ENCODE assay signal across 20 mouse cellular contexts in the genomic region with DNA sequence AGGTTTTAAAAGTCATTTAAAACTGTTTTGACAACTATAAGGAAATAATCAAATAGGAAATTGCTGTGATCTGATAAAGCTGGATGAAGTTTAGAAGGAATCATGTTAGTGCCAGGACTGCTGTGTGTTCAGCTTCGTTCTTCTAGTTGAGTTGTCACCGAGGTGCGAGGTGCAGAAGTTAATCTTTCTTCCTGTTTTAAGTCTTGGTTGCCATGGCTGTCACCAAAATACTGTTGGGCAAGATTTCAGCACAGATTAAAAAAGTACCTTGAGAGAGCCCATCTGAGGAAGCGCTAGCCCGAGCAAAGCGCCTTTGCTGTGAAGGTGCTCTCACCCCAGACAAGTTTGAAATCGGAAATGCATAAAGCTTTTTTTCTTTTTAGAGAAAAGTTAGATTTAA. TPM values are rescaled to one million over a fixed set of nuclear protein-coding genes. Genes with fewer than 3 reads are reported as not detected.
A peak's percentile ranks its signal among the peaks of the same experiment; 100 is the strongest.
DNase-seq lines count a peak whose midpoint lies in the region; ATAC-seq and TF ChIP-seq lines count a peak whose summit lies in the region.
"Had no signal": no experiment of that assay in that cellular context is flagged by ENCODE, and none has a peak within 500 bp of the region (broad histone marks: within the 10 kb centered on the region; RNA-seq: fewer than 3 reads in every experiment).

No protein-coding gene starts in this region.

- H3K4me3 ChIP-seq in spleen, adult 2 months (ENCODE audit: extremely low read depth, insufficient read depth, insufficient read length) = no peak overlapping the region
- no peak overlapping the region for H3K4me3 ChIP-seq in forebrain, embryonic 13.5 days
- H3K4me3 ChIP-seq: embryonic facial prominence, embryonic 15.5 days; heart, embryonic 15.5 days; hindbrain, embryonic 13.5 days; midbrain, embryonic 15.5 days; neural tube, embryonic 13.5 days had no signal

- H3K9me3 ChIP-seq in forebrain, embryonic 13.5 days (replicated peaks) = no peaks in the 10 kb centered on the region
- H3K9me3 ChIP-seq: embryonic facial prominence, embryonic 15.5 days; heart, embryonic 15.5 days; hindbrain, embryonic 13.5 days; midbrain, embryonic 15.5 days; neural tube, embryonic 13.5 days had no signal

- no peaks in the 10 kb centered on the region for H3K27me3 ChIP-seq in spleen, adult 2 months (ENCODE audit: control insufficient read depth, insufficient read depth, low read length)
- no peaks in the 10 kb centered on the region for H3K27me3 ChIP-seq in forebrain, embryonic 13.5 days
- H3K27me3 ChIP-seq: embryonic facial prominence, embryonic 15.5 days; heart, embryonic 15.5 days; hindbrain, embryonic 13.5 days; midbrain, embryonic 15.5 days; neural tube, embryonic 13.5 days had no signal

- no peak for TF ChIP-seq CTCF in spleen, adult 2 months (IDR thresholded peaks at IDR 0.05; ENCODE audit: extremely low read depth, insufficient read depth, insufficient read length, insufficient replicate concordance)

- H3K4me2 ChIP-seq in forebrain, embryonic 13.5 days = no peak overlapping the region
- H3K4me2 ChIP-seq: embryonic facial prominence, embryonic 15.5 days; heart, embryonic 15.5 days; hindbrain, embryonic 13.5 days; midbrain, embryonic 15.5 days; neural tube, embryonic 13.5 days had no signal

- H3K4me1 ChIP-seq in spleen, adult 2 months (ENCODE audit: control insufficient read depth, insufficient read depth, insufficient read length) = peaks cover 23% of the 10 kb centered on the region; the same call in 1 of the 2 replicates
- peaks cover 14% of the 10 kb centered on the region for H3K4me1 ChIP-seq in forebrain, embryonic 13.5 days
- H3K4me1 ChIP-seq: midbrain, embryonic 15.5 days; neural tube, embryonic 13.5 days had no signal

- TF ChIP-seq POLR2A in spleen, adult 2 months (IDR thresholded peaks at IDR 0.05; ENCODE audit: low read depth, low read length) = no peak

- H3K36me3 ChIP-seq in spleen, adult 2 months (ENCODE audit: control insufficient read depth, insufficient read depth, low read length) = peaks cover 4% of the 10 kb centered on the region
- peaks cover 13% of the 10 kb centered on the region for H3K36me3 ChIP-seq in forebrain, embryonic 13.5 days (ENCODE audit: poor library complexity, severe bottlenecking)
- H3K36me3 ChIP-seq: midbrain, embryonic 15.5 days had no signal

- H3K9ac ChIP-seq in forebrain, embryonic 13.5 days = no peak overlapping the region
- H3K9ac ChIP-seq: embryonic facial prominence, embryonic 15.5 days; heart, embryonic 15.5 days; hindbrain, embryonic 13.5 days; midbrain, embryonic 15.5 days; neural tube, embryonic 13.5 days had no signal

- 22% methylated on average over 7 of the region's 7 CpGs for WGBS in spleen, adult 2 months
- 92% methylated on average over 7 of the region's 7 CpGs for WGBS in forebrain, embryonic 13.5 days

- 0 out of 2 replicates have a peak overlapping the region, but pooled peaks have one; percentile 43 for H3K27ac ChIP-seq in spleen, adult 2 months (ENCODE audit: insufficient read depth, low read length)
- H3K27ac ChIP-seq in forebrain, embryonic 13.5 days = no peak overlapping the region
- H3K27ac ChIP-seq: embryonic facial prominence, embryonic 15.5 days; heart, embryonic 15.5 days; hindbrain, embryonic 13.5 days; macrophage; midbrain, embryonic 15.5 days; neural tube, embryonic 13.5 days had no signal

- peak in 1 of 2 experiments; percentile 61 for DNase-seq in spleen, adult 2 months (ENCODE audit: low read depth in 1 of 2, low spot score in 2 of 2)
- no peak for DNase-seq in spleen, postnatal 14 days (ENCODE audit: low spot score in 2 of 2)
- peak; percentile 29 to 52 for DNase-seq in CD8-positive naive resting alpha-beta T cell, adult 2 months (ENCODE audit: low read depth in 2 of 2, low spot score in 2 of 2)
- peak; percentile 92 for DNase-seq in induced T-regulatory cell, adult 2 months (ENCODE audit: low read depth)
- DNase-seq in frontal cortex, postnatal 10 days (ENCODE audit: low spot score in 2 of 2) = no peak
- DNase-seq: adrenal gland, postnatal 10 days; cerebellum, adult 9-10 months; heart, adult 11 months; kidney, postnatal 14 days; layer of hippocampus, postnatal 36 days had no signal

- ATAC-seq in neutrophil, adult 5-6 weeks (ENCODE audit: extremely low read depth, insufficient number of reproducible peaks, low FRiP score, poor library complexity, severe bottlenecking) = peak; percentile 71
- no peak for ATAC-seq in forebrain, embryonic 13.5 days
- ATAC-seq: forebrain, embryonic 14.5 days; intestine, postnatal 0 days; midbrain, embryonic 15.5 days had no signal

RNA-seq across cellular contexts. Expression of gene Vrk1, which starts 24.2 kb away (rescaled TPM):
- polyA plus RNA-seq in spleen, adult 2 months (2012; rRNA removed) = 8.4 and 9.5 TPM in 2 replicates
- 120 and 128 TPM in 2 replicates for total RNA-seq in neutrophil, adult 5-6 weeks (2017)
- polyA plus RNA-seq in forebrain, embryonic 13.5 days (2015; fragmentation: Nextera tagmentation; extraction: Ambion mirVana) = 98.6 and 101 TPM in 2 replicates

Comparison
In these comparisons a context has a peak if more than half of its experiments do, and no peak if none do; other contexts are left out.
1. DNase-seq: peak in CD8-positive naive resting alpha-beta T cell, adult 2 months (2 of 2) and induced T-regulatory cell, adult 2 months (single experiment); none in spleen, postnatal 14 days (0 of 2) and frontal cortex, postnatal 10 days (0 of 2).